Mouse (Mus musculus): Measurements from ENCODE around the gene Siah1b.

The Siah1b gene

DNA sequence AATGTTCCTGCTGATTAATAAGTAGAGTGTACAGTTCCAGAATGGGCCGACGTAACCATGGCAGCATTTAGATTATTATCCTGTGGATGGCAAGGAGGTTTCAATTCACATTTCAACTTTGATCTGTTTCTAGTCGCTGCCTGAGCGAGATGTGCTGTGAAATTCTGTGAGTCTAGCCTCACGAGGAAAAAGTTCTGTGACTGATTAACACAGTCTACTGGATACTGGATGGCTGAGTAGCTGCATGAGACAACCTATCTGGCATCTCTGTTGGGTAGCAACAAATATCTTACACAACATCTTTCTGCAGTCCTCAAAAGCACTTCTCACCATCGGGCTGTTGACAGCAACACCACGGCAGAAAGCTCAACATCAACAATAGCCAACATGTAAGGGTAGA is 43.8 kb downstream of the Siah1b start:
- no peak for DNase-seq (ENCODE audit: low read depth, low spot score)

DNA sequence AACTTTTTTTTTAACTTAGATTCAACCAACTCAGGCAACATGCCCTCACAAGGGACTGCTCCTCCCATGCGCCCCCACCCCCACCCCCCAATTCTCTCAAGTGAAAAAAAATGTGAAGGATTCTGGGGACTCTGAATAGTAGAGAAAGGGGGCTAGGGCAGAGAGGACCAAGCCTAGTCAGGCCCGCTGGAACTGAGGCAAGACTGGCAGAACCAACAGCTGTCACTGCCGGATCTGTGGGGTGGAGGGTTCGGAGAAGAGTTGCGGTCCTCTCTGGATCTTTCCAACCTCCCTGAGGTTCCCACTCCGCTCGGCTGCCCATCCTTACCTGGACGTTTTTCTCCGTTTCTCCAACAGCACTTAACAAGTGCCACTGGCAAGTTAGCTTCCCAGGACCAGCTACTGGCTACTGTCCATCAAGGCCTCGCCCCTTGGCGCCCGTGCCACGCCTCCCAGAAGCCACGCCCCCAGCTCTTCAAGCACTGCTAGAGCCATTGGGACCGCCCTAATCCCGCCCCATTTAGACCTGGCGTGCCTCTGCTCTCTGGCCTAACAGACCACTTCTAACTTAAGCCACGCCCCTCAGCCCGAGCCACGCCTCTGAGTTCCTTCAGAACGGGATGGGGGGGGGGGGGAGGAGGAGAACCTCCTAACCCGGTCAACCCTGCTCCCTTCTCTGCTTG is 48.5 kb downstream of the Siah1b start, which contains the start of gene Car5b:
Gene Car5b, minus strand, starts transcription at position 391 of the 683 bp plus-strand sequence.
- DNase-seq (ENCODE audit: low read depth, low spot score) = no peak
